Mouse (Mus musculus) megakaryocyte progenitor cell, adult 5-6 weeks (primary cell): ENCODE results near the gene Tns3. TPM values are rescaled to one million over a fixed set of nuclear protein-coding genes. Genes with fewer than 3 reads are reported as not detected.
A peak's percentile ranks its signal among the peaks of the same experiment; 100 is the strongest.

ENCODE experiments used
- ATAC-seq: replicated peaks from 2 replicates; pipeline ENCODE4 v1.8.0; 2016; ENCODE audit warnings: mild to moderate bottlenecking, moderate TSS enrichment, inconsistent platforms; ENCODE audit not compliant: poor library complexity
- total RNA-seq, 2 experiments: library from RNA; stranded (forward) in 1 of 2; stranded (reverse) in 1 of 2; fragments of 157-497, 149-512 nt in 1 of 2; fragments of 200-1000 nt in 1 of 2; gene quantifications; 2 replicates each; pipeline versions ENCODE4 v1.2.3 to v1.2.4; 2015 to 2017

The Tns3 gene
- total RNA-seq, 2 experiments from 2014 or later: 11.5 to 27.0 TPM

DNA sequence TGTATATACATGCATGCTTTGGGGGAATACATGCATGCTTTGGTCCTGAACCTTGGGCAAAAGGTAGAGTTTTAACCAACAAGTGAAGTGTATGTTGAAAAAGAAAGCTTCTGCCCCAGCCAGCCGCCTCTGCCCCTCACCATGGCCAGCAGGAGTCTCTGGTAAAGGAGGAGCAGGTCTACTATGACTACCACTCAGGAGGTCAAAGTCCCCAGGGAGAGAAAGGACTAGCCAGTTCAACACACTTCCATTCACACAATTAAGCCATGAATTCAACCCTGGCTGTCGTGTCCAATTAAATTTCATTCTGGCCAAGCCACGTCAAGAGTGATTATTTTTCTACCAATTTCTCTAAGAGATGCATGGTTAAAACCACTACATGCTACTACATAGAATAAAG is 81.2 kb downstream of the Tns3 start:
- ATAC-seq: no peak

DNA sequence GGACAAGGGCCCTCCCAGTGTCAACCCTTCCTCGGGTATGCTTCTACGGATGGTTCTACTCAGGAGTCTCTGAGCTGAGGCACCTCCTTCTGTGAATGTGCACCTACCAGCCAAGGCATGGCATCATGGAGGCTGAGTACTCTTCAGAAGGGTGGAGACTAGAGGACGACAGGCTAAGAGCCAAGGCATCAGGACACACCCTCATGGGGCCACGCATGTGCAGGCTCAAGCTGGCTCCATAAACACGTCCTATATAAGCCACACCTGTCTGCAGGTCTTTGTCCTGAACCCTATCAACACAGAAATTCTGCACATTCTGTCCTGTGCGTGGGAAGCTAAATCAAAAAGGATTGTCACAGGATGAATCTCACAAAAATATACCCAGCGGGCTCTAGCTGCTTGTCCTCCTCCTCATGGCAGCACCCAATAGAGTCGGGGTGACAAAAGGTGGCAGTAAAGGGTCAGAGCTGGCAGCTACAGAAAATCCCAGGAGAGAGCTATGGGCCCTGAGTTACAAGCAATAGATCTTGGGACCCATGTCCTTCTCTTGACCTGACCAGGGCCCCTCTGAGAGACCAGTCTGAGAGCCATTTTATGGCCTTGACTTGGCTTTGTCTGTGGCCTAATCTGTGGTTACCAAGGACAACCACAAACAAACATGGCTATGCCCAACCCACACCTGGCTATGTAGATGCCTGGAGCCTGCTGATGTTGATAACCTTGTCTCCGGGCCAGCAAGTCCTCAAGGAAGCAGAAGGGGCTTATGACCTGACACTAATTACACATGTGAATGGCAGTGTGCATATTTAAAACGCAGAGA is 82.0 kb downstream of the Tns3 start:
- peak; percentile 78 for ATAC-seq

DNA sequence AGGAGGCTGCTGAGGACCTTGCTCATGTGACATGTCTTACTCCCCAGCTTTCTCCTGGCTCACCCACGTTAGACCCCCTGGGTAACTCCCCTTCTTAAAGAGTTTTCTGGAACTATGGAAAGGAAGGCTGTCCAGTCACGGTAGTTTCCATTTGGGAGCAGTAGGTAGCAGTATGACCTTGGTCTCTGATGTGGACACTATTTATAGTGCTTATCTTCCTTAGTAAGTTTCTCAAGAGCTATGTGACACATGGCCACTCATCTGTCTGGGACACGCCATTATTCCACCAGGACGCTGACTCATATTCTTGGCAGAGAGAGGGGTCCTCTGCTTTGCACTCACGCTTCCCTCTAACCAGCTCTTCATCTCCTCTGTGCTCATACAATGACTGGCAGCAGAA is 84.5 kb downstream of the Tns3 start:
- ATAC-seq: no peak; the same call in 1 of the 2 replicates

DNA sequence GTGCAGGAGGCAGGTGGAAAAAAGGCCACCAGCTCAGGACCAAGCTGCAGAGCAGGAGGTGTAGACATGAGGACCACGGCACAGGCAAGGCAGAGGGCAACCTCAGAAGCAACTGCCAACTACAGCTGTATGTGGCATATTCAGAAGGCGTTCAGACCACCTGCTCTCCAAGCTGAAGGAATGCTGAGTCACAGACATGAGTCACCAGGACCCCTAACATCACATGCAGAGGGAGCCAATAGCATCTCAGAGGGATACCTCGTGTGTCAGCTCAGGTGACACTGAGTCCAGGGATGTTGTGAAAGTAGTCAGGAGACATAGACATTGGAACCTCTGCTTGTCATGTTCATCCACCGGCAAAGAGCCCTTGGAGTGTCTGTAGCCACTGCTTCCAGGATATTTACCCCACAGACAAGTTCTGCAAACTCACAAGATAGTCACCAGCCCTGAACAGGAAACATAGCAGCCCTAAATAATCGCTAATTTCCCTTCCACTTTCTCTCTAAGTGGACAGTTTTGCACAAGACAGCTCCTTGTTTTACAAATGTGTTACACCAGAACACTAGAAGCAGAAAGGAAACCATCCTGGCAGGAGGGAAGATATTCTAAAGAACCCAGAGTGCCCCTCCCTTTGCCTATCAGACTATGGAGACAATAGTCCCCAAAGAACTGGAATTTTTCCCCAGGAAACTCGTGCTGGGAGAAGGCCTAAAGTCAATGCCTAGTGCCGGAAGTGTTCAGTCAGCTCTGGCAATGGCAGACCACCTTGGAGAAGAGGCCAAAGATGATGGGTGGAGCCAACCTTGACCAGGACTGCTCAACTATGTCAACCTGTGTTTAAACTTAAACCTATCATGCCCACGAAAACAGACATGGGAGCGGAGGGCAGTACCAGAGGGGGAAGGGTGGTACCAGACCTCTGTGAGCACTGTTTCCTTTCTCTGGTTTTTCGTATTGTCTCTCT is 88.8 kb downstream of the Tns3 start:
- peak; percentile 59 for ATAC-seq

DNA sequence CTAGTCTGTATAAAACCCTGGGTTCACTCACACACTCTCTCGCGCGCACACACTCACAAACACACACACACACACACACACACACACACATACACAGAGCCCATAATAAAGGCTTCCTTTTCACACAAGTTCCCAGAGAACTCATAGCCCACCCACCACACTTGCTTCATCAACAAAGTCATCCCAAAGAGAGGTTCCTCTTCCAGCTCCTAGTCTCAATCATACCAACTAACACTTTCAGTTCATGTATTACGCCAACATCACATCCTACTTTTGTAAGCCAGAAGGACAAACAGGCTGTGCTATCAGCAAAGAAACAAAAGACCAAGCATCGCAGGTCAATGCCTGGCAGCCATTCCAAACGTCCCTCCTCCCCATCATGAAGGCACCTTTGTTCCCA is 89.8 kb downstream of the Tns3 start:
- ATAC-seq: peak; percentile 60

DNA sequence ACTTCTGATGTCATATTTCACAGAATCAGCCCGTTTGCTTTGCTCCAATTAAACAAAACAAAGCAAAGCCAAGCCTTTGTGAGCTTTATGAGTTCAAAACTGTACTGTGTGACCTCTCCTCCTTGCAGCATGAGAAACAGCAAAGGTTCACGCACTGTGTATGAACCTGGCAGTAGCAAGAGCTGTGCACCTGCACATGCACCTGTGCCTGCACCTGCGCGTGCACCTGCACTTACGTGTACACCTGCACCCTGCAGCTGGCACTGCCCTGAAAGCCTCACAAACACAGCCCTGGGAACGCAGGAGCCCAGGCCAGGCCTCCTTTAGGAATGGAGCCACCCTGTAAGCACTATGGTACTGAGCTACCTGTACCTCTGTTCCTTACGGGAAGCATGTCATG is 91.6 kb downstream of the Tns3 start:
- no peak for ATAC-seq

DNA sequence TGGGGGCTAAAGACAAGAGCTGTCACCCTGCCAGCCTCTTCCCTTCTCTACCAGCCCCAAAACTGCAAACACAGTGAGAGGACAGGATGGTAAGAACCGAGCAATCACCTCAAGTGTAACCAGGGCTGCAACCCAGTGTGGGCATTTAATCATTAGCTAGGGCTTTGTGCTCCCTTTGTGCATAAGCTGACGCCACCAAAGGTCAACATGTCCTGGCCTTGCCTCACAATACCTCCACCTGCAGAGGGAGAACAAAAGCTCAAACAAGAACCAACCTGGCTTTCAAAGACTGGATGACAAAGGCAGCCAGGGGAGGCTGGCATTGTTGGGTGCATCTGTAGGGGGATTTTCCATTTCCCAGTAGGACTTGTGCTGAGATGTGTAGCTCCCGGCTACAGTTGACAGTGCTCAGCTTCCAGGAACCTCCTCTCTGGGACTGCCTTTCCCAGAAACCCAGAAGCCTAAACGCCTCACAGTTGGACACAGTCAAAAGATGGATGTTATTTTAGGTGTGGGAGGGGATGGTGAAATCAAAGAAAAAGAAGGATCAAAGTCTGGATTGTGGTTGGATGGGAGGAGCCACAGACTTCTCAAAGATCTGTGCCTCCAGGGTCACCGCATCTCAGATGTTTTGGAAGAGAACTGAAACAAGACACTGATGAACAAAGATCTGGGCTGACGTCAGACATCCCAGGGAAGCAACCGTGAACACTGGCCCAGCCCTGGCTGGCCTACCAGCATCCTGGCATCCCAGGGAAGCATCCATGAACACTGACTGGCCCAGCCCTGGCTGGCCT is 94.9 kb downstream of the Tns3 start:
- ATAC-seq: peak; percentile 20; the same call in 1 of the 2 replicates

DNA sequence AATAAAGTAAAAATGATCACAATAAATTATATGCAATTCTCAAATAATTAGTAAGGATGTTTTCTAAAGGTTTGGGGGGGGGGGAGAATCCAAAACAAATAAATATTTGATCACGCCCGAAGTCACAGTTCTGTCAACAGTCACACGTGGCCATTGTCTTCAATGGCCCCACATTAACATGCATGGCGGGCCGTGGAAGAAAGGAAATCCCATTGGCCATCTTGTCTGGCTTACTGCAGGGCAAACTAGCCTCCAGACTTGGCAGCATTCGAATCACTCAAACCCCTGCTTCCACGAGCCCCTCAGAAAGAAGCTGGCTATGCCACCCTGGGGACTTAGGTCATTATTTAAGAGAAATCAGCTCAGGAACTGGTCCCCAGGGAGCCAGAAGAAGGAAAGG is 95.5 kb downstream of the Tns3 start:
- no peak for ATAC-seq

DNA sequence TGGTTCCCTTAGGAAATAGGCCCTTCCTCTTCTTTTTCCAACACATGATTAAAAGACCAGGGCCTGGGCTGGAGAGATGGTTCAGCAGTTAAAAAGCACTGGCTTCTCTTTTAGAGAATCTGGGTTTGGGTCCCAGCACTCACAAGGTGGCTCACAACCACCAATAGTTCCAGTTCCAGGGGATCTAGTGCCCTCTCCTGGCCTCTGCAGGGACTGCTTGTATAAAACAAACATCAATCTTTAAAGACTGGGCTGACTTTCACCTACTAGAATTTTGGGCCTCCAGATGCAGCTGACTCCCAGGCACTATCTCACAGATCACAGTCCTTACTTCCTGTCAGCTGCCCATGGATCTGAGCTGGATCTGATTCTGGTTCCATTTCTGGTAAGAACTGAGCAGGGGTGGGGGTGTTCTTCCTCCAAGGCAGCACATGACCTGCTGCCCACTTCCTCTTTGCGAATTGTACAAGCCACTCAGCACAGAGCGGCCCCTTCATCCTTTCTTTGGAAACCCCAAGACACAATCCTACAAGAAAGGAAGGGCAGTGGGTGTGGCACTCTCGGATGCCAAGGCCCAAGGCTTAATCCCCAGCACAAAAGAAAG is 98.0 kb downstream of the Tns3 start:
- ATAC-seq: peak; percentile 79

DNA sequence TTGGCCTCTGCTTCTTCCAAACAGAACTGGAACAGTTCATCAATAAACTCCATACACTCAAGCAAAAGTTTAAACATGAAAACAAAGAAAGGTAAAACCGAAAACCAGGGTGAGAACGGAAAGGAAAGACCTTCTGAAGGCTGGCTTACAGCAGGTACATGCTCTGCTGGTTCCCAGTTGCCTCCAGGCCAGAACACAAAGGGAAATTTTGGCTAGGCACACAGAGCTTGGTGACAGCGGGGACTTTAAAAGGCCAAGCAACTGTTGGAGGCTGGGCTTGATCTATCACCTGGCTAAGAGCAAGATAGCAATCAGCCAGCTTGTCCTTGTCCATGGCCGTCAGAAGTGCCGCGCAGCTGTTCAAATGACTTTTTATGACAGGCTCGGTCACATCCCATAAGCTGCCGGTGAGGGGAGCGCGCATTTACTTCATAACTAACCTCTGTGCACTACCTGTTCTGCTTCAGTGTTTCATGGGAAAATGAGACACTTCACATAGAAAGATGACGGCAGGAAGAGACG is 105.5 kb downstream of the Tns3 start:
- ATAC-seq: no peak

DNA sequence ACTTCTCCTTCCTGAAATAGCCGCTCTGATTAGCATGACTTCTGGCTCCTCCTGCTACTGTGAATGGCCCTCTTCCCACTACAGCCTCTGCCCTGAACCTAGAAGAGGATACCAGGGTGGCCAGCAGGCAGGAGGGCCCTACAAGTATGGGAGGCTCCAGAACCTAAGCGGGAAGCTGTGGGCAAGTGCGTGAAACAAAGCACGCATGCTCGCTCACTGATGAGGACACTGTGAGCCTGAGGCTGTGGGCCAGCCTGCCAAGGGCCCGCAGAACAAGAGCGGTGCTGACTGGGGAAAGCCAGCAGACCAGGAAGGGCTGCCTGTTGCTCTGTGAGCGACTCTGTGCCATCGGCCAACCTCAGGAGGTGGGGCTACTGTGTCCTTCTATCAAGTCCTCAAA is 106.1 kb downstream of the Tns3 start:
- ATAC-seq: peak; percentile 17; the same call in 1 of the 2 replicates

DNA sequence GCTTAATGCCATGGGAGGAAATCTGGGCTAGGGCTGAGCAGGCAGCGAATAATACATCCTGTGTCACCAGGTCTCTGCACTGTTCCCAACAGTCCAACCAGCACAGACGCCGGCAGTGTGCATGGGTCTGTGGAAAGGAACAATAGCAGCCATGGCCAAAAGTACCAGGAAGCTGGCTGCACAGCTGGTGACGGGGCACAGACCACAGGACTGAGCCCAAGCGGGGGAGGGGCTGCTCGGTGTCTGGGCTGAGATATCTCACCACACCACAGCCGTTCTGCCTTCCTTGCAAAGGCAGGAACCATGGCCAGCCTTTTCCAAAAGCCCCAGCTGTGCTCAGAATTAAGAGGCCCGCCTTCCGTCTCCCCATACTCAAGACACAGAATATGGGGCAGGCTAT is 107.3 kb downstream of the Tns3 start:
- ATAC-seq: peak; percentile 92

DNA sequence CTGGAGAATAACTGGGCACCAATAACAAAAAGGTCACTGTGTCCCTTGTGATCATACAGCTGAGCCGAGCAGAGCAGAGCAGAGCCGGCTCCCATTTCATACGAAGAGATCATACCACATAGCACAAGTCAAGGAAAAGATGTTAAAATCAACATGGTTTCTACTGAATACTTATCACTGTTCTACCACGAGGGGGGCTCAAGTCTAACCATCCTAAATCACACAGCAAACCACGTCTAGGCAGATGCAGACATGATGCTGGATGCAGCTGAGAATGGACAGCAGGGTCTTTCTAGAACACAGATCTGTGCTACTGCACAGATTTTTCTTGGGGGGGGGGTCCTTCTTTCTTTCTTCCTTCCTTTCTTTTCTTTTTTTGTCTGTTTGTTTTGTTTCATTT is 112.6 kb downstream of the Tns3 start:
- ATAC-seq: no peak

DNA sequence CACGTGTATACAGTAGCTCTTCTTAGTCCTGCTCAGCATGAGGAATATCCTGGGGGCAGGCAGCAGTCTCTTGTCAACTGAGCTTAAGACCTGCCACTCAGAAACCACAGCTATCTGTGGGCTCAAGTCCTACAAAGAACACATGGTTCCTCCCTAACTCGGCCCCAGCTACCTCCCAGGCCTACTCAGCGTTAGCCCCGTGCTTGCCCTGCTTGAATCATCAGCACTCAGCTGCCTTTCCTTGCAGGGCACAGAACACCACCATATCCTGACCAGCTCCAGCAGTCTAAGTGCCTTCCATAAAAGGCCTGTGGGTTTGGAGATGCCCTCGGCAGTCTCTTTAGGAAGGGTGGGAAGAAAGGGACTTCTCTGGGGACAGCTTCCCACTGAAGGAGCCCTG is 116.7 kb downstream of the Tns3 start:
- ATAC-seq: no peak

DNA sequence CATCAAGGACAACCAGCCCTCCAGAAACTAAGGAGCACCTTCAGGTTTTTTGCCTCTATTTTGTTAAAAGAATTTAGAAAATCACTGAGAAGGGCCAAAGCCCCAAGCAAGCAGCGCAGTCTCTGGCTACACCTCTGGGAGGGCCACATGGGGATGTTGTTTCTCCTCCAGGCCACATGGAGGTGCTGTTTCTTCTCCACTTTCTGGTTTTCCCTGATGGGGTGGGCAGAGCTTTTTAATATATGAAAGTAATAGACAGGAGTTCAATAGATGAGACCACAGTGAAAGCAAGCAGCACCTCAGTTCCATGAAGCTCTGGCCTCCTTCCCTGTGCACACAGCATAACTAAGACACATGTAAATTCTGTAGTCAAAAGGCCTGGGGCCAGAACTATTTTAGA is 118.5 kb downstream of the Tns3 start:
- peak; percentile 94 for ATAC-seq

DNA sequence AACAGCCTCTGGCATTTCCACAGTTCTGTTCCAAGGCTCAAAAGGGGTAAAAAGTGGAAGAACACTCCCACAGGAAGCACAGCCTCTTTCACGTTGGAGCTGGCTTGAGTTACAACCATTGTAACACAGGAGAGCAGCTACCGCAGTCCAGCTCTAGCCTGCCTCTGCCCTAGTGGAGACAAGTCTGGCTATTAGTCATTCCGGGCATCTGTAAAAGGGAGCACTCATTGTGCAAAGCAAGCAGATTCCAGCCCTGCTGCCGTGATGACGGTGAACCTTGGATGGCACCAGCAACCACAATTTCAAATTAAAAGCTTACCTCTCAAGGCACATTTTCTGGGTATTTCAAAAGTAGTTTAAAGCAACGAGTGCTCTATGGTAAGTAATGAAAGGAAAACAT is 120.0 kb downstream of the Tns3 start:
- no peak for ATAC-seq

DNA sequence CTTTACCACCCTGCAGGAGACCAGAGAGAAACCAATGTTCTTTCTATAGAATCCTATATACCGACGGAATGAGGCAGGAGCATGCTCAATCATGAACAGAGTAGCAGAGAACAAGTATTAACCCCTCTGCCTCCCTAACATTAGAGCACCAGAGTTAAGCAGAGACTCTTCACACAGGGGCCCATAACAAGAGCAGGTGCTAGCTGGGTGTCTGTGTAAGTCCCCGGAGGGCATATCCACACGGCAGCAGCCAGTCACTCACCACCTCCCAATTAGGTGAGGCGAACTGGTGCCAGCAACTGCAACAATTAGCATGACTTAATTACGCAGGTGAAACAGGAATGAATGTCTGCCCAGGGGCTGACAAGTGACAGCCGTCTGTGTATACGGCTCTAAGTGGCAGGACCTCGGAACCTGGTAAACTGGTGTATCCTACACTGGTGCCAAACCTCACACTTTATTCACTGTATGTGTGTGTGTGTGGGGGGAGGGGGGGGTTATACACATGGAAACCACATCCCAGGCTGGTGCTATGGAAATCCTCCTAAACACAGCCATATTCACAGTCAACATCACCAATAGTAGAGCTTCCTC is 123.0 kb downstream of the Tns3 start:
- no peak for ATAC-seq

DNA sequence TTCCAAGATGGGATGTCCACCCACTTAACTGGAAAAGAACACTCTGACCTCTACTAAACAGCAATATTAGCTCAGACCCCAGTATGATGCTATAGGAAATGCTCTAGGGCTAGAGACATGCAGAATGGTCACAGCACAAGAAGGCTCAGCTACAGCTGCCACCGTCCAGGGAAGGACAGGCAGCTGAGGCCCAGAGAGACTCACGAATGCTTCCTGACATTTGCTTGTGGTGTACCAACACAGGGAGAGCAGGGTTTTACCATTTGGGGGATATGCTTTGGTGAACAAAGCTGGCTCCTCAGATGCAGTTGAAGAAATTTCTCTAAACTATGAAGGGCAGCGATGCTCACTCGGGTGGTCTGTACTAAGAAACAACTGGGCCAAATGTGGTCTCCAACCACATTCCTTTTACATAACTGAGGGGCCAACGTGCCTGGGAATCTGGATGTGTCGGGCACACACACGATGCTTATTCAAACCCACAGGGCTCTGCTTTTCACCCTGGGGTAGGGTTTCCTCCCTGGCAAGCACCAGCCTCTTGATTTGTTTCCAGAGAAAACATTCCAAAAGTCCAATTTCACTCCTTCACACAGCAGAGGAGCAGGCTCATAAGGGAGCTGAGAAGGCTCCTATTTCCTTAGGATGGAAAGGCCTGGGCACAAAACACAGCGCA is 124.6 kb downstream of the Tns3 start:
- no peak for ATAC-seq

DNA sequence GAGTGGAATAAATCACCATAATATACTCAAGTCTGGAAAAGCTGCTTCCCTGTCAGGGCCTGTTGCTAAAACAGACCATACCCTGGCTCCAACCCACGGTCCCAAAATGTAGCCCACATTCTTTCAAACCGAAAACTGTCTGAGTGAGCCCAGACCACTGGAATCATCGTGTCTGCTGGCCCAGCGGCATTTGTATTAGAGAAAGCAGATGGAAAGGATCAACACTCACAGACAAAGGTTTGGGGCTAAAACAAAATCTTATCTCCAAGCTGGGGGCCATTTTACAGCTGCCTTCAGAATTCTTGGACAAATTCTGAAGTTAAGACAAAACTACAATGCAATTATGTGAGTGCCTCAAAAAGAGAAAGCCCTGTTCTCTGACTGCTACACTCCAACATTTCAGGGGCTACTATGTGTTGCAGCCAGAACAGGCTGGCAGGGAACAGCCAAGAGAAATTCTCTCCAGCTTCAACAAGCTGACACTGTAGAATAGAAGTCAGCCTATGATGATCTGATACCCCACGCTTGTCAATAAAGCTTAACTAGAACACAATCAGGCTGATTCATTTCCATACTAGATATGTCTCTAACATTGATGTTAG is 127.2 kb downstream of the Tns3 start:
- ATAC-seq: no peak
